18 mouse cellular contexts compared by ENCODE assay signal in genomic region chr2:9287623-9288022, GRCm38 (mm10).
"Had no signal": no experiment of that assay in that cellular context is flagged by ENCODE, and none has a peak within 500 bp of the region (broad histone marks: within the 10 kb centered on the region; RNA-seq: fewer than 3 reads in every experiment).

No protein-coding gene starts in this region.

- H3K9ac ChIP-seq: lung, embryonic 14.5 days; midbrain, embryonic 12.5 days; neural tube, embryonic 13.5 days; neural tube, embryonic 15.5 days had no signal

- H3K27ac ChIP-seq: midbrain, embryonic 10.5 days; midbrain, embryonic 12.5 days; neural tube, embryonic 13.5 days; neural tube, embryonic 15.5 days had no signal

- ATAC-seq: midbrain, embryonic 16.5 days had no signal

- H3K9me3 ChIP-seq: midbrain, embryonic 10.5 days; midbrain, embryonic 12.5 days; neural tube, embryonic 13.5 days; neural tube, embryonic 15.5 days had no signal

- H3K4me1 ChIP-seq: midbrain, embryonic 10.5 days; midbrain, embryonic 12.5 days; neural tube, embryonic 13.5 days; neural tube, embryonic 15.5 days had no signal

- H3K4me2 ChIP-seq: lung, embryonic 14.5 days; midbrain, embryonic 12.5 days; neural tube, embryonic 13.5 days; neural tube, embryonic 15.5 days had no signal

- DNase-seq: lung, adult 18-20 months; lung, embryonic 14.5 days; lung, postnatal 10 days; lung, postnatal 4 days; midbrain, embryonic 14.5 days; right cerebral cortex, adult 18-20 months; right cerebral cortex, postnatal 25 days; right cerebral cortex, postnatal 4 days; spleen, adult 18-20 months; thymus, adult 18-20 months; thymus, postnatal 14 days; thymus, postnatal 36 days had no signal

- H3K4me3 ChIP-seq: midbrain, embryonic 10.5 days; midbrain, embryonic 12.5 days; myocyte; neural tube, embryonic 13.5 days; neural tube, embryonic 15.5 days had no signal

- H3K36me3 ChIP-seq: midbrain, embryonic 10.5 days; midbrain, embryonic 12.5 days; neural tube, embryonic 13.5 days; neural tube, embryonic 15.5 days had no signal

- H3K27me3 ChIP-seq: midbrain, embryonic 12.5 days; neural tube, embryonic 13.5 days; neural tube, embryonic 15.5 days had no signal
